Mouse (Mus musculus) heart, embryonic 11.5 days (tissue): ENCODE results near the gene Mcu. TPM values are rescaled to one million over a fixed set of nuclear protein-coding genes. Genes with fewer than 3 reads are reported as not detected.

Experiments
- ATAC-seq: fragments of 200-750 bp; cut with Nextera tagmentation; replicated peaks from 2 replicates; pipeline ENCODE4 v1.8.0; 2017; ENCODE audit warnings: moderate library complexity; ENCODE audit not compliant: insufficient number of reproducible peaks, low FRiP score, low TSS enrichment
- H3K27ac ChIP-seq: fragments of 300-500 bp; sonication (generic); 2 replicates; pipeline ENCODE4 v1.5.1; 2014; ENCODE audit warnings: mild to moderate bottlenecking, low read depth, low read length
- H3K27me3 ChIP-seq: fragments of 300-500 bp; sonication (generic); 2 replicates; pipeline ENCODE4 v1.6.1; 2014; ENCODE audit warnings: mild to moderate bottlenecking, low read length, mixed read lengths; ENCODE audit not compliant: control insufficient read depth, insufficient read depth
- H3K36me3 ChIP-seq: fragments of 300-500 bp; sonication (generic); 2 replicates; pipeline ENCODE4 v1.6.1; 2014; ENCODE audit warnings: mild to moderate bottlenecking, low read length, moderate library complexity, mixed read lengths; ENCODE audit not compliant: control insufficient read depth, insufficient read depth
- H3K4me1 ChIP-seq: fragments of 300-500 bp; sonication (generic); 2 replicates; pipeline ENCODE4 v1.6.1; 2014; ENCODE audit warnings: low read length; ENCODE audit not compliant: control insufficient read depth, insufficient read depth
- H3K4me2 ChIP-seq: fragments of 300-500 bp; sonication (generic); 2 replicates; pipeline ENCODE4 v1.6.1; 2014; ENCODE audit warnings: mild to moderate bottlenecking, moderate library complexity
- H3K4me3 ChIP-seq: fragments of 300-500 bp; sonication (generic); 2 replicates; pipeline ENCODE4 v1.5.1; 2014; ENCODE audit warnings: low read depth, low read length
- H3K9ac ChIP-seq: fragments of 300-500 bp; sonication (generic); 2 replicates; pipeline ENCODE4 v1.6.1; 2014; ENCODE audit warnings: mild to moderate bottlenecking, low read depth, low read length, moderate library complexity
- H3K9me3 ChIP-seq: fragments of 300-500 bp; sonication (generic); replicated peaks from 2 replicates; pipeline ENCODE4 v1.6.1; 2016; ENCODE audit warnings: low read length; ENCODE audit not compliant: control insufficient read depth
- WGBS: fragments of 180-500 bp; shearing (Covaris S2); extraction: QIAGEN DNeasy Blood & Tissue Kit; methylation state at CpG from one replicate; pipeline ENCODE4 v1.1.7; 2014; ENCODE audit not compliant: insufficient replicate concordance; 5-methylcytosine and 5-hydroxymethylcytosine counted together
- polyA plus RNA-seq: library from polyadenylated mRNA; unstranded; fragments of >200 nt; fragmentation: Nextera tagmentation; extraction: Ambion mirVana; gene quantifications from 2 replicates; pipeline ENCODE4 v1.2.1, GENCODE M21; 2014

Gene Mcu
- polyA plus RNA-seq, 1 experiment from 2014 or later = 28.5 TPM

GRCm38 (mm10) chr10:59581826-59582543 is 34.5 kb downstream of the Mcu start:
- ATAC-seq = no peak
- no peak overlapping the region for H3K4me3 ChIP-seq
- H3K9me3 ChIP-seq = no peaks in the 10 kb centered on the region
- H3K27me3 ChIP-seq = no peaks in the 10 kb centered on the region
- no peak overlapping the region for H3K27ac ChIP-seq
- no peak overlapping the region for H3K9ac ChIP-seq
- WGBS = 94% methylated on average over 1 of the region's 1 CpGs
- H3K36me3 ChIP-seq = no peaks in the 10 kb centered on the region
- H3K4me1 ChIP-seq = peaks cover 7% of the 10 kb centered on the region
- no peak overlapping the region for H3K4me2 ChIP-seq

DNA sequence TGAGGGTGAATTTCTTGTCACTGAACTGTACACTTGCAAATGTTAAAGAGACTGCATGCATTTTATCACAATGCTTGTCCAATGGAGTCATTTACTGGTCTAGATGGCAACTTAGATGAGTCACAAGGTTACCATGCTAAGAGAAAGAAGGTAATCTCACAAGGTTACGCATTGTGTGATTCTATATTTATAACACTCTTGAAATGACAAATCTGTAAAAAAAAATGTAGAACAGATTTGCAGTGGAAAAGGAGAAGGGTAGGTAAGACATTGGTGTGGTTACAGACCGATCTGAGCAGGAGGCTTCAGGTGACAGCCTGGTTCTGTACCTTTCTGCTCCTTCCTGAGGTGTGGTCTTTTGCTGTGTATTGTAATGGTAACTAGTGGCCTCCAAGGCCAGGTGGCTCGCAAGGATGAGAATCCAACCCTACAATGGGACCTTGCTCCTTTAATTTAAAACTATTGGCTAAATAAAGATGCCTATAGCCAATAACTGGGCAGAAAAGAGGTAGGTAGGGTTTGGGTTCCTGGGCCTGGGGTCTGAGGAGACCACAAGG is 35.8 kb downstream of the Mcu start:
- H3K36me3 ChIP-seq = no peaks in the 10 kb centered on the region
- ATAC-seq = no peak
- WGBS = 87% methylated on average over 3 of the region's 3 CpGs
- H3K4me1 ChIP-seq = peaks cover 10% of the 10 kb centered on the region
- no peaks in the 10 kb centered on the region for H3K9me3 ChIP-seq
- H3K27ac ChIP-seq = no peak overlapping the region
- H3K9ac ChIP-seq = no peak overlapping the region
- H3K27me3 ChIP-seq = no peaks in the 10 kb centered on the region
- no peak overlapping the region for H3K4me2 ChIP-seq
- no peak overlapping the region for H3K4me3 ChIP-seq

GRCm38 (mm10) chr10:59579645-59580044 is 36.8 kb downstream of the Mcu start:
- no peak overlapping the region for H3K9ac ChIP-seq
- no peak overlapping the region for H3K4me3 ChIP-seq
- H3K27me3 ChIP-seq = no peaks in the 10 kb centered on the region
- no peak for ATAC-seq
- peaks cover 10% of the 10 kb centered on the region for H3K4me1 ChIP-seq
- H3K36me3 ChIP-seq = no peaks in the 10 kb centered on the region
- H3K9me3 ChIP-seq = no peaks in the 10 kb centered on the region
- H3K27ac ChIP-seq = no peak overlapping the region
- H3K4me2 ChIP-seq = no peak overlapping the region
- WGBS = 85% methylated on average over 3 of the region's 3 CpGs

DNA sequence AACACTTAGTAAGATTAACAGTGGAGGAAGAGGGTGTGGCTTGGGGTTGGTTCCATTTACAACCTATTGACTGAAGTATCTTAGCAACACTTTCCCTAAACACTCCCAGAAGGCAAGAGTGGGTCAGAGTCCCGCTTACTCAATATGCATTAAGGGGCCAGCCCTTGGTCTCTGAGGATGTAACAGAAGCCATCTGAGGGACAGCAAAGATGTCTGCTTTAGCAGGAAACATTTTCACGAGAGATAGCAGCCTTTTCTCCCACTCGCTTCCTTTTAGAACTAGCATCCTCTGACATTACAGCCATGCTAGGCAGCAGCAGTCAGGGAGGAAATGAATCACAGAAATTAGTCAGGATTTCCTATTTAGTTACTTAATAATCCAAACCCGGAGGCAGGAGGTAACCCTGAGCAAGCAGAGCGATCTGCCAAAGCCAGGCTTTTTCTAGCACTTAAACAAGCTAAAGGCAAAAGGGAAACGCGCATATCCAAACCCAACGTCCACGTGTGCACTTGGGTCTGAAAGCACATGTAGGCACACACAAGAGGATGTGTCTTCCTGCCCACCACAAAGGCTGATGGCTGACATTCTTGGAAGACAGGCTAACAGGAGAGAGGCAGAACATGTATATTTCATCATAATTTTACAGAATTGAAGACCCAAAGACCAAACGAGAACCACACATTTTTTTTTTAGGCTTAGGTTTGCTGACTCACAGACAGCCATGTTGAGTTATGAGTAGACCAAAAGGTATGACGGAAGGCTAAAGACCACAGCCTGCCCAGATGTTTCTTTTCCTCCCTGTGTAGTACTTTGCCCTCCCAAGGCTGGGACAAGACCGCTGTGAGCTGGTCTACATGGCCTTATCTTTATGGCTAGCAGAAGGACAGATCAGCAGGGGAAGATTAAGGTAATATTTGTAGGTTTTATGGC is 38.4 kb downstream of the Mcu start:
- Histone ChIP-seq H3K4me2 (no peak overlapping the region), H3K27ac (peak overlapping the region; percentile 82), H3K9ac (no peak overlapping the region), H3K4me3 (no peak overlapping the region), H3K27me3 (no peaks in the 10 kb centered on the region), H3K9me3 (no peaks in the 10 kb centered on the region), H3K4me1 (peaks cover 10% of the 10 kb centered on the region), H3K36me3 (no peaks in the 10 kb centered on the region)
- WGBS = 53% methylated on average over 12 of the region's 12 CpGs
- no peak; the same call in 1 of the 2 replicates for ATAC-seq

- no peak for ATAC-seq
- H3K9ac ChIP-seq = no peak overlapping the region
- WGBS = 42% methylated on average over 5 of the region's 5 CpGs
- no peaks in the 10 kb centered on the region for H3K27me3 ChIP-seq
- no peaks in the 10 kb centered on the region for H3K9me3 ChIP-seq
- no peak overlapping the region for H3K4me3 ChIP-seq
- H3K27ac ChIP-seq = no peak overlapping the region
- no peak overlapping the region for H3K4me2 ChIP-seq
- peaks cover 12% of the 10 kb centered on the region for H3K4me1 ChIP-seq
- H3K36me3 ChIP-seq = no peaks in the 10 kb centered on the region
Observed at GRCm38 (mm10) chr10:59576305-59576704, 40.2 kb downstream of the Mcu start.

GRCm38 (mm10) chr10:59571964-59572363 is 44.5 kb downstream of the Mcu start:
- Histone ChIP-seq H3K9ac (no peak overlapping the region), H3K4me2 (no peak overlapping the region), H3K9me3 (no peaks in the 10 kb centered on the region), H3K27ac (peak overlapping the region; percentile 63), H3K36me3 (no peaks in the 10 kb centered on the region; the same call in 1 of the 2 replicates), H3K27me3 (no peaks in the 10 kb centered on the region), H3K4me1 (peaks cover 11% of the 10 kb centered on the region), H3K4me3 (no peak overlapping the region)
- WGBS = 68% methylated on average over 5 of the region's 5 CpGs
- no peak; the same call in 1 of the 2 replicates for ATAC-seq

DNA sequence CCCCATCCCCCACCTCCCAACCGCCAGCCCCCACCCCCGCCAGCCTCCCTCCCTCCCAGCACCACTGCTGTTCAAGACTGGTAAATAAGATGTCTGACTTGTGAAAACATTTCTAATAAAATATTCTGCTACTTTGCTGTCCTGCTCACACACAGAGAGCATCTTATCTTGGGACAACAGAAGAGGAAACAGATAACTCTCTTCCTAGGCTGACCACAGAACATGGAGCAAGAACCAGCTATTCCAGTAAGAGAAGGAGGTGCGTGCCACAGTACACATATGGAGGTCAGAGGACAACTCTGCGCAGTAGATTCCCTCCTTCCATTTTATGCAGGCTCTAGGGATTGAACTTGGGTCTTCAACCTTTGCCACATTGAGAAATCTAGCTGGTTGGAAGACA is 45.2 kb downstream of the Mcu start:
- no peak overlapping the region for H3K9ac ChIP-seq
- H3K27ac ChIP-seq = peak overlapping the region; percentile 63
- H3K4me2 ChIP-seq = no peak overlapping the region
- H3K4me1 ChIP-seq = peaks cover 9% of the 10 kb centered on the region
- H3K4me3 ChIP-seq = no peak overlapping the region
- no peaks in the 10 kb centered on the region for H3K9me3 ChIP-seq
- H3K36me3 ChIP-seq = no peaks in the 10 kb centered on the region; the same call in 1 of the 2 replicates
- ATAC-seq = no peak
- 64% methylated on average over 4 of the region's 4 CpGs for WGBS
- no peaks in the 10 kb centered on the region for H3K27me3 ChIP-seq

DNA sequence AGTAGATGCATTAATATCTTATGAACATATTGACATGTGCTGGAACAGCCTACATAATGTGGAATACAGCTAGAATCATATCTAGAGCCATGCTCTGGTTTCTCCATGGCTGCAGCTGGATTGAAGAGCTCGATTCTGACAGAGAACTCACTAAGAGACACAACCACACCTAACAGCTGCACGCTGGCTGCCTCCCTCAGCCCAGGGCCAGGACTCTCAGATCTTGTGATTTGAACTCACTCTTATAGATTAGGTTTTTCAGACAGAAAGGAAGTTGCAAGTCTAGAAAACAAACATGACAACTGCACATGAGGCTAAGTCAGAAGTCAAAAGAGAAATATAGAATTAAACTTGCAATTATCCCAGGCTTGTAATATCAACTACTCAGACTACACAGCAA is 45.7 kb downstream of the Mcu start:
- no peak for ATAC-seq
- Histone ChIP-seq H3K4me2 (no peak overlapping the region), H3K36me3 (no peaks in the 10 kb centered on the region; the same call in 1 of the 2 replicates), H3K27me3 (no peaks in the 10 kb centered on the region), H3K4me1 (peaks cover 8% of the 10 kb centered on the region), H3K4me3 (no peak overlapping the region), H3K9ac (no peak overlapping the region), H3K27ac (peak overlapping the region; percentile 51; the same call in 1 of the 2 replicates), H3K9me3 (no peaks in the 10 kb centered on the region)
- WGBS = 56% methylated on average over 2 of the region's 2 CpGs
